Mouse (Mus musculus) limb, embryonic 15.5 days (tissue): ENCODE data around the gene Astn2. TPM values are rescaled to one million over a fixed set of nuclear protein-coding genes. Genes with fewer than 3 reads are reported as not detected.

Experiments used
- ATAC-seq: fragments of 200-750 bp; cut with Nextera tagmentation; 2 replicates; pipeline ENCODE4 v1.8.0; 2017; ENCODE audit warnings: low read depth, moderate TSS enrichment; ENCODE audit not compliant: insufficient number of reproducible peaks, low FRiP score, low TSS enrichment
- H3K27ac ChIP-seq: fragments of 300-500 bp; sonication (generic); 2 replicates; pipeline ENCODE4 v1.5.1; 2015; ENCODE audit warnings: moderate library complexity, mild to moderate bottlenecking, inconsistent platforms
- H3K27me3 ChIP-seq: fragments of 300-500 bp; sonication (generic); 2 replicates; pipeline ENCODE4 v1.6.1; 2015; ENCODE audit warnings: inconsistent platforms
- H3K36me3 ChIP-seq: fragments of 300-500 bp; sonication (generic); 2 replicates; pipeline ENCODE4 v1.6.1; 2015; ENCODE audit warnings: inconsistent platforms
- H3K4me1 ChIP-seq: fragments of 300-500 bp; sonication (generic); 2 replicates; pipeline ENCODE4 v1.6.1; 2015; ENCODE audit warnings: inconsistent platforms
- H3K4me2 ChIP-seq: fragments of 300-500 bp; sonication (generic); 2 replicates; pipeline ENCODE4 v1.6.1; 2015; ENCODE audit warnings: mild to moderate bottlenecking, inconsistent platforms
- H3K4me3 ChIP-seq: fragments of 300-500 bp; sonication (generic); 2 replicates; pipeline ENCODE4 v1.5.1; 2015; ENCODE audit warnings: mild to moderate bottlenecking, inconsistent platforms
- H3K9ac ChIP-seq: fragments of 300-500 bp; sonication (generic); 2 replicates; pipeline ENCODE4 v1.6.1; 2015; ENCODE audit warnings: inconsistent platforms
- H3K9me3 ChIP-seq: fragments of 300-500 bp; sonication (generic); 2 replicates; pipeline ENCODE4 v1.6.1; 2016; ENCODE audit warnings: inconsistent platforms
- WGBS: fragments of 180-500 bp; shearing (Covaris S2); methylation state at CpG from one replicate; pipeline ENCODE4 v1.1.7; 2015; 5-methylcytosine and 5-hydroxymethylcytosine counted together
- polyA plus RNA-seq: library from polyadenylated mRNA; unstranded; fragments of >200 nt; fragmentation: Nextera tagmentation; extraction: Ambion mirVana; gene quantifications from 2 replicates; pipeline ENCODE4 v1.2.1, GENCODE M21; 2015

Gene Astn2
- polyA plus RNA-seq, 1 experiment from 2014 or later, result 1.5 TPM

- ATAC-seq, result no peak
- no peak overlapping the region for H3K27ac ChIP-seq
- H3K4me3 ChIP-seq, result no peak overlapping the region
- no peak overlapping the region for H3K9ac ChIP-seq
- H3K36me3 ChIP-seq, result no peaks in the 10 kb centered on the region
- no peaks in the 10 kb centered on the region for H3K9me3 ChIP-seq
- 31% methylated on average over 2 of the region's 2 CpGs for WGBS
- no peaks in the 10 kb centered on the region for H3K27me3 ChIP-seq
- H3K4me1 ChIP-seq, result no peaks in the 10 kb centered on the region
- H3K4me2 ChIP-seq, result no peak overlapping the region
Observed at GRCm38 (mm10) chr4:66232350-66232749, 172.1 kb downstream of the Astn2 start.

- Histone ChIP-seq H3K27me3 (no peaks in the 10 kb centered on the region), H3K36me3 (no peaks in the 10 kb centered on the region), H3K9ac (no peak overlapping the region), H3K4me2 (no peak overlapping the region), H3K9me3 (no peaks in the 10 kb centered on the region), H3K27ac (no peak overlapping the region), H3K4me1 (no peaks in the 10 kb centered on the region), H3K4me3 (no peak overlapping the region)
- no peak for ATAC-seq
- 84% methylated on average over 4 of the region's 4 CpGs for WGBS
Observed at GRCm38 (mm10) chr4:66230735-66231134, 173.7 kb downstream of the Astn2 start.

- Histone ChIP-seq H3K4me3 (no peak overlapping the region), H3K4me2 (no peak overlapping the region), H3K27me3 (no peaks in the 10 kb centered on the region), H3K9me3 (no peaks in the 10 kb centered on the region), H3K9ac (no peak overlapping the region), H3K27ac (no peak overlapping the region), H3K36me3 (no peaks in the 10 kb centered on the region), H3K4me1 (no peaks in the 10 kb centered on the region)
- ATAC-seq, result no peak
- 70% methylated on average over 9 of the region's 9 CpGs for WGBS
Observed at GRCm38 (mm10) chr4:66222602-66223317, 181.7 kb downstream of the Astn2 start.

GRCm38 (mm10) chr4:66215170-66215618 lies 189.2 kb downstream of the Astn2 start:
- 58% methylated on average over 9 of the region's 9 CpGs for WGBS
- no peak overlapping the region for H3K27ac ChIP-seq
- ATAC-seq, result no peak
- H3K4me2 ChIP-seq, result no peak overlapping the region
- H3K4me3 ChIP-seq, result no peak overlapping the region
- no peaks in the 10 kb centered on the region for H3K36me3 ChIP-seq
- H3K9me3 ChIP-seq, result no peaks in the 10 kb centered on the region
- H3K9ac ChIP-seq, result no peak overlapping the region
- H3K4me1 ChIP-seq, result no peaks in the 10 kb centered on the region
- H3K27me3 ChIP-seq, result no peaks in the 10 kb centered on the region

- no peak overlapping the region for H3K9ac ChIP-seq
- ATAC-seq, result no peak
- no peaks in the 10 kb centered on the region for H3K9me3 ChIP-seq
- no peaks in the 10 kb centered on the region for H3K27me3 ChIP-seq
- H3K4me2 ChIP-seq, result no peak overlapping the region
- H3K4me3 ChIP-seq, result no peak overlapping the region
- H3K4me1 ChIP-seq, result no peaks in the 10 kb centered on the region
- no peaks in the 10 kb centered on the region for H3K36me3 ChIP-seq
- WGBS, result 92% methylated on average over 8 of the region's 8 CpGs
- no peak overlapping the region for H3K27ac ChIP-seq
Observed at GRCm38 (mm10) chr4:66189636-66190035, 214.8 kb downstream of the Astn2 start.

GRCm38 (mm10) chr4:66175887-66176533 lies 228.4 kb downstream of the Astn2 start:
- H3K27me3 ChIP-seq, result no peaks in the 10 kb centered on the region
- H3K9ac ChIP-seq, result no peak overlapping the region
- 59% methylated on average over 14 of the region's 14 CpGs for WGBS
- no peak overlapping the region for H3K4me2 ChIP-seq
- no peak overlapping the region for H3K27ac ChIP-seq
- ATAC-seq, result no peak
- H3K9me3 ChIP-seq, result no peaks in the 10 kb centered on the region
- H3K4me3 ChIP-seq, result no peak overlapping the region
- no peaks in the 10 kb centered on the region for H3K36me3 ChIP-seq
- H3K4me1 ChIP-seq, result no peaks in the 10 kb centered on the region

GRCm38 (mm10) chr4:66171583-66171982 lies 232.8 kb downstream of the Astn2 start:
- Histone ChIP-seq H3K36me3 (no peaks in the 10 kb centered on the region), H3K4me3 (no peak overlapping the region), H3K27ac (no peak overlapping the region), H3K9me3 (no peaks in the 10 kb centered on the region), H3K4me2 (no peak overlapping the region), H3K27me3 (no peaks in the 10 kb centered on the region), H3K4me1 (no peaks in the 10 kb centered on the region), H3K9ac (no peak overlapping the region)
- 60% methylated on average over 5 of the region's 5 CpGs for WGBS
- no peak for ATAC-seq

GRCm38 (mm10) chr4:66170787-66171186 lies 233.6 kb downstream of the Astn2 start:
- Histone ChIP-seq H3K27ac (no peak overlapping the region), H3K4me2 (no peak overlapping the region), H3K27me3 (no peaks in the 10 kb centered on the region), H3K36me3 (no peaks in the 10 kb centered on the region), H3K9ac (no peak overlapping the region), H3K4me3 (no peak overlapping the region), H3K4me1 (no peaks in the 10 kb centered on the region), H3K9me3 (no peaks in the 10 kb centered on the region)
- ATAC-seq, result no peak
- WGBS, result 84% methylated on average over 3 of the region's 3 CpGs

GRCm38 (mm10) chr4:66169485-66169884 lies 234.9 kb downstream of the Astn2 start:
- Histone ChIP-seq H3K4me1 (no peaks in the 10 kb centered on the region), H3K9me3 (no peaks in the 10 kb centered on the region), H3K36me3 (no peaks in the 10 kb centered on the region), H3K27ac (no peak overlapping the region), H3K4me2 (no peak overlapping the region), H3K4me3 (no peak overlapping the region), H3K27me3 (no peaks in the 10 kb centered on the region), H3K9ac (no peak overlapping the region)
- ATAC-seq, result no peak
- 56% methylated on average over 2 of the region's 2 CpGs for WGBS

GRCm38 (mm10) chr4:66158714-66159113 lies 245.7 kb downstream of the Astn2 start:
- no peak overlapping the region for H3K4me3 ChIP-seq
- no peak for ATAC-seq
- no peak overlapping the region for H3K4me2 ChIP-seq
- no peaks in the 10 kb centered on the region for H3K4me1 ChIP-seq
- H3K36me3 ChIP-seq, result no peaks in the 10 kb centered on the region
- no peak overlapping the region for H3K9ac ChIP-seq
- no peaks in the 10 kb centered on the region for H3K9me3 ChIP-seq
- 72% methylated on average over 3 of the region's 3 CpGs for WGBS
- no peak overlapping the region for H3K27ac ChIP-seq
- H3K27me3 ChIP-seq, result no peaks in the 10 kb centered on the region

- no peak overlapping the region for H3K4me3 ChIP-seq
- no peak overlapping the region for H3K27ac ChIP-seq
- WGBS, result 42% methylated on average over 3 of the region's 3 CpGs
Observed at GRCm38 (mm10) chr4:66157439-66158113, 246.8 kb downstream of the Astn2 start.

GRCm38 (mm10) chr4:66146546-66146945 lies 257.9 kb downstream of the Astn2 start:
- Histone ChIP-seq H3K4me1 (no peaks in the 10 kb centered on the region), H3K4me3 (no peak overlapping the region), H3K4me2 (no peak overlapping the region), H3K27me3 (no peaks in the 10 kb centered on the region), H3K36me3 (no peaks in the 10 kb centered on the region), H3K9me3 (no peaks in the 10 kb centered on the region), H3K27ac (no peak overlapping the region), H3K9ac (no peak overlapping the region)
- ATAC-seq, result no peak
- WGBS, result 87% methylated on average over 5 of the region's 5 CpGs

More at GRCm38 (mm10) chr4:66157439-66158113, 246.8 kb downstream of the Astn2 start:
- Histone ChIP-seq H3K27me3 (no peaks in the 10 kb centered on the region), H3K9ac (no peak overlapping the region), H3K9me3 (no peaks in the 10 kb centered on the region), H3K4me1 (no peaks in the 10 kb centered on the region), H3K4me2 (no peak overlapping the region), H3K36me3 (no peaks in the 10 kb centered on the region)
- ATAC-seq, result no peak
